Mouse (Mus musculus) lung, postnatal 0 days (tissue): ENCODE data around the gene Pttg1ip.

ENCODE experiments used
- CTCF ChIP-seq: IDR thresholded peaks from 2 replicates; pipeline ENCODE4 v1.5.1; 2016; ENCODE audit warnings: antibody characterized with exemption, mild to moderate bottlenecking
- EP300 ChIP-seq: IDR thresholded peaks from 2 replicates; pipeline ENCODE4 v1.6.1; 2016; ENCODE audit warnings: antibody characterized with exemption, mild to moderate bottlenecking, control low read depth

GRCm38 (mm10) chr10:77606855-77607254, 25.3 kb downstream of the Pttg1ip start:
- TF ChIP-seq CTCF (no peak; the same call in 1 of the 2 replicates), EP300 (no peak)
